Mouse (Mus musculus): ENCODE measurements around the gene 1700001P01Rik.

Gene 1700001P01Rik

GRCm38 (mm10) chr11:97809235-97810121 is 33.8 kb upstream of the 1700001P01Rik start:
- DNase-seq (ENCODE audit: low read depth) = no peak

DNA sequence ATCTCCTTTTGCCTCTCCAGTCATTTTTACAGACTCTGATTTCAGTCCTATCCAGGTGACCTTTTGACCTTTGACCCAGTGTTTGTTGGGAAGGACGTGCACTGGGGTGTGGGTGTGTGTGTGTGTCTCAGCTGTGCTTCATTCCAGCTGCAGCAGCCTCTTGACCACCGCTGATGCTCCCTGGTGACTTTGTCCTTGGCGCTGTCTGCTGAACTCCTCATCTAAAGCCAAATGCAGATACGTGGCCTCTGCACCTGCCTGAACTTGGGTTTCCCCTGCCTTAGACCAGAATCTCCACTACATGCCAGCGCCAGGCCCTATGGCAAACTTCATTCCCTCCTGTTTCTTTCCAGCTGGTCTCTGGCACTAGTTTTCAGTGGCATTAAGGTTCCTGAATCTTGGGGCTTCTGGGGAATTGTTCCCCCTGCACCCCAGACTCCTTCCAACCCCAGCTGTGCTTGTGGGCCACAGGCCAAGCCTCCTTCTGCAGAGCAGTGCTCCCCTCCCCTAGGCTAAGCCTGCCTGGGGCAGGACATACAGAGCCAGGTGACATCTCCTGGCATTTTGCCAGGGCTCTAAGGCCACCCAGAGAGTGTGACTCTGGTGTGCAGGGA is 33.0 kb upstream of the 1700001P01Rik start:
- no peak for DNase-seq (ENCODE audit: low read depth)

- DNase-seq (ENCODE audit: low read depth) = no peak
These were observed 32.4 kb upstream of the 1700001P01Rik start for GRCm38 (mm10) chr11:97808093-97808492.

GRCm38 (mm10) chr11:97807626-97808025 is 31.9 kb upstream of the 1700001P01Rik start:
- no peak for DNase-seq (ENCODE audit: low read depth)

- DNase-seq (ENCODE audit: low read depth) = no peak
These were observed 30.9 kb upstream of the 1700001P01Rik start for GRCm38 (mm10) chr11:97806613-97806964.

DNA sequence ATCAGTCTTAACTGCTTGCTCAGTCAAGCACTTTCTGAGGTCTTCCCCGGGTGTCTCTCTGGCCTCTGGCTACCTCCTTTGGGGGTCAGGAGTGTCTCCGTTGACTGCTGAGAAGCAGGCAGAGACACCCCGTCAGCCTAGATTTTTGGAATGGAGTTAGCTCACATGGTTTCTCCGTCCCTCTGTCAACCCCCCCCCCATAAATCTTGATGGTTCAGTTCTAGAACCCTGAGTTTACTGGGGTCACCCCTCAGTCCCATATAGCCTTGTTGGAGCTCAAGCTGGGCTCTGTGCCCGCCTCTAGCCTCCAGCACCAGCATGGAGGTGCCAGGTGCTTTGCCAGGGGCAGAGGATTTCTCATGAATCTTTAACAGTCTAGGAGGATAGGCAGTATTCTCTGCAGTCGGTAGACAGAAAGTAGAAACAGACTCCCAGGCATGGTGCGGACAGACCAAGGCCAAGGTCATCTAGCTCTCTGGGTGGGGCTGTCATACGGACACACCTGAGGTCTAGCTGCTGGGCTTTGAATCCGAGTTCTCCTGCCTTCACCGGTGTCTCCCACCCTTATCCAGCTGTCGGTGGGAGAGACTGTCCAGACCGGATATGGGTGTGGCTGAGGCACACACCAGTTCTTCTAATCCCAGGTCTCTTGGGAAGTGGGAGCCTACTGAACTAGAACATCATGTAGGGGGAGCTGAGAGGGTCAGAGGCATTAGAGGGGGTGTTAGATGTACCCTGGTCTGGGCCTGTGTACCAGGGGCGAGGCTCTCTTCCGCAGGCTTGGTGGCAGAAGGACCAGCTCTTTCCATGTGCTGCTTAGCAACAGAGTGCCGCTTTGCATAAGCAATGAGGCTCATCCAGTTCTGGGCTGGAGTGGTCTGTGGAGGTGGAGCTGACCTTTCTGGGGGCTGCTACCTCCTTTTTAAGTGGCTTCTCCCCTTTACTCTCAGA is 30.2 kb upstream of the 1700001P01Rik start:
- DNase-seq (ENCODE audit: low read depth) = no peak

GRCm38 (mm10) chr11:97804841-97805661 is 29.3 kb upstream of the 1700001P01Rik start:
- no peak for DNase-seq (ENCODE audit: low read depth)

- DNase-seq (ENCODE audit: low read depth) = no peak
These were observed 28.1 kb upstream of the 1700001P01Rik start for GRCm38 (mm10) chr11:97803847-97804246.

GRCm38 (mm10) chr11:97802495-97802894 is 26.8 kb upstream of the 1700001P01Rik start:
- DNase-seq (ENCODE audit: low read depth) = no peak

- no peak for DNase-seq (ENCODE audit: low read depth)
These were observed 26.4 kb upstream of the 1700001P01Rik start for GRCm38 (mm10) chr11:97802194-97802470.

DNA sequence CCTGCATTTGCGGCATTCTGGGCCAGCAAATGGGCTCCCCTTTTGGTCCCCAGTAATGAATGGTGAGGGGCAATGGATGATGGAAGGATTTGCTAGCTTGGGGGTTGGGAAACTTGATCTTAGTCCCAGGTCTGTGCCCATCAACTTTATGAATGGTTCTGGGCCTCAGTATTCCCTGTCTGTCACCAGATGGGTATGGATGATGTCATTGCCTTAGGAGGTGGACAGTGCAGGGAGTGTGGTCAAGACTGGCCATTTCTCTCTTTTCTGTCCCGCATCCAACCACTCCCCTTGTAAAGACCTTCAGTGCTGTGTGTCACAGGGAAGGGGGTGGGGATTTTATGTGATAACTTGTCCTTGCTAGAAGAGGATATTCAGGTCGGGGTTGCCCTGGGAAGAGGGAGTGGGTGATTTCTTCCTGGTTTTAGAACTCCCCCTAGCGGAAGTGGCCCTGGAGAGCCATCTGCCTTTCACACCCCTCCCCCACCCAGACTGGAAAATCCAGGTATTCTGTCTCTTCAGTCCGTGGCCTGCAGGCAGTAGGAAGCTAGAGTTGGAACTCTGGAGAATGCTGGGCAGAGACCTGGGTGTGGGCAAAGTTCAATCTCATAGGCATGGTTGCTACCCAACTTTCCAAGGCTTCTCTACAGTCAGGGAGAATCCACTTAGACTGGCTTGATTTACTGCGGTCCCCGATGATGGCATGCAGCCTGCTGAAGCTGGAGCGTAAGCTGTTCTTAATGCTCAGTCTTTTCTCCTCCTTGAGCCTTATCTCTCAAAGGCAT is 25.9 kb upstream of the 1700001P01Rik start:
- no peak for DNase-seq (ENCODE audit: low read depth)

GRCm38 (mm10) chr11:97800691-97801408 is 25.1 kb upstream of the 1700001P01Rik start:
- no peak for DNase-seq (ENCODE audit: low read depth)

GRCm38 (mm10) chr11:97799994-97800690 is 24.4 kb upstream of the 1700001P01Rik start:
- no peak for DNase-seq (ENCODE audit: low read depth)

DNA sequence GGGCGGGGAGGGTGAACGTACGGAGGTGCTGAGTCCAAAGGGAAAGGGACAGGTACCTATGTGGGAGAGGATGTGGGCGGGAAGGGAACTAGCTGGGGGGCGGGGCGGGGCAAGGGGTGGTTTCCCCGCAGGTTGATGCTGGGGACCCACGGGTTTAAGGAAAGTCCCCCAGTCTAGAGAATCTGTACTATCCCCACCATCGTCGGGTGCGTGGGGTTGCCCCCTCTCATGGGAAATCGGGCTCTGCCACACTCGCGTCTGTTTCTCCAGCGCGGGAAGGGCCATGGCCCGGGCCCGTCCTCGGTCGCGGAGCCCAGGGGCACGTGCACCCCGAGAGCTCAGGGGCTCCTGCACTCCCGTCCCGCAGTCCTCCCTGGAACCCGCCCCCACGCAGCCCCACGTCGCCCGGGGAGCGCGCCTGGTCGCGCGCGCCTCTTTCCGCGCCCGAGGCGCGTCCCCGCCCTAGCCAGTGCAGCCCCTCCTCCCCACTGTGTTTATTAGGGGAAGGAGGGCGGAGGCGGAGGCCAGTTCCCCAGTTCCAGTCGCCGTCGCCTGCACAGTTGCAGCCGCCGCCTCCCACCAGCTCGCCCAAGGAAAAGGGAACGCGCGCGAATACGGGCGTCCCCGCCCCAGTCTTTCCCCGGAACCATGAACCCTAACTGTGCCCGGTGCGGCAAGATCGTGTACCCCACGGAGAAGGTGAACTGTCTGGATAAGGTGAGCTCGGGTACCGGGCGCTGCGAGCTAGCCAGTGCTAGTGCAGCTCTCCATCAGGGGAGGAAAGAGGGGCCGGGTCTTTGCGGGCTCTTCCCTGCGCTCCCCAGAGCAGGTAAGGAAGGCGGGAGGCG is 23.7 kb upstream of the 1700001P01Rik start:
- no peak for DNase-seq (ENCODE audit: low read depth)

DNA sequence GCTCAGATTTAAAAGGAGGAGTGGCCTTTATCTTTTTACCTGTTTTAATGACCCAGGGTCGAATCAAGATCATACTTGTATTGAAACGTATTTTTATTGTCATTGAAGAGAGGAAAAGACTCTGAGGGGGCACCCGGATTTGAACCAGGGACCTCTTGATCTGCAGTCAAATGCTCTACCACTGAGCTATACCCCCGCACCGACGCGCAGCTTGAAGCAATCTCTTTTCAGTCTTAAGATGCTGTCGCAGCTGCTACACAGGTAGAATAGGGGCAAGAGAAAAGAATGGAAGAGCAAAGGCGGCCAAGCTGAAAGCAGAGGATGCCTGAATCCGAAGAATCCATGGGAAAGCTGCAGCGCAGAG is 23.0 kb upstream of the 1700001P01Rik start, which contains the start of gene Lasp1:
Lasp1 (plus strand) TSS at position 219 of the 364 bp plus-strand sequence.
- DNase-seq (ENCODE audit: low read depth) = no peak

- DNase-seq (ENCODE audit: low read depth) = no peak
These were observed 22.3 kb upstream of the 1700001P01Rik start for GRCm38 (mm10) chr11:97798083-97798435.

DNA sequence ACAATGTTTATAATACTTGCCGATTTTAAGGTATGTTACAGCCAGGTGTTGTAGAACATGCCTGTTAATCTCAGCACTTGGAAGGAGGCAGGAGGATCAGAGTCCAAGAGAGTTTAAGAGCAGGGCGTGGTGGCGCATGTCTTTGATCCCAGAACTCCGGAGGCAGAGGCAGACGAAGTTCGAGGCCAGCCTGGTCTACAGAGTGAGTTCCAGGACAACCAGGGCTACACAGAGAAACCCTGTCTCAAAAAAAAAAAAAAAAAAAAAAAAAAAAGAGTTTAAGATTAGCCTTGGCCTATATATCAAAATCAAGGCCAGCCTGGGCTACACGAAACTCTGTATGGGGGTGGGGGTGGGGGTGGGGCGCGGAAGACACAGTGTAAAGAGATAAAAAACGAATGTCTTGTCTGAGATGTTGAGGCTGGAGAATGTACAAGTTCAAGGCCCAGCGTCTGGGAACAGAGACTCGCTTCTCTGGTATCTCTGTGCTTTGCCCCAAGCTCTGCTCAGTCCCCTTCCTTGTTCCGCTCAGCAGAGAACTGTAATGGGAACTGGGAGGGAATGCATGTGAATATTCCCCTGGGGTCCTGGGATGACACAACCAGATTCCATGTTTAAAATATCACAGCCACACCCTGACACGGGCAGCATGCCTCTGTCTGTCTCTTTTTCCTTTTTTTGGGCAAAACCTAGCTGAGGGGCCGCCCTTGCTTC is 21.8 kb upstream of the 1700001P01Rik start:
- DNase-seq (ENCODE audit: low read depth) = no peak

GRCm38 (mm10) chr11:97796910-97797309 is 21.2 kb upstream of the 1700001P01Rik start:
- no peak for DNase-seq (ENCODE audit: low read depth)
